Mouse (Mus musculus): ENCODE data around the gene Trim26. TPM values are rescaled to one million over a fixed set of nuclear protein-coding genes. Genes with fewer than 3 reads are reported as not detected.
"Not testable (repeated sequence)": the region's sequence is repeated elsewhere in the genome, so short reads cannot be mapped to it uniquely, and the experiment has no call there.

Trim26 gene
- polyA plus RNA-seq, 1 experiment from 2014 or later: 48.0 TPM

GRCm38 (mm10) chr17:36890073-36890903, 53.4 kb downstream of the Trim26 start, which contains the start of gene Trim40:
Gene Trim40, minus strand, starts transcription at chr17:36890123.
- Histone ChIP-seq H3K36me3 (no peaks in the 10 kb centered on the region), H3K4me3 (no peak within 1 kb of the TSS), H3K27me3 (no peaks in the 10 kb centered on the region; the same call in none of the 2 replicates), H3K4me1 (replicated peaks) (no peaks in the 10 kb centered on the region), H3K9me3 (no peaks in the 10 kb centered on the region), H3K4me2 (no peak within 1 kb of the TSS), H3K27ac (replicated peaks) (no peak within 1 kb of the TSS), H3K9ac (no peak within 1 kb of the TSS)
- ATAC-seq (ENCODE audit: low read depth): no peak
- WGBS: 87% methylated on average over 5 of the region's 5 CpGs

GRCm38 (mm10) chr17:36891496-36891895, 54.6 kb downstream of the Trim26 start:
- H3K27me3 ChIP-seq; H3K9ac ChIP-seq; H3K36me3 ChIP-seq; H3K9me3 ChIP-seq; ATAC-seq (ENCODE audit: low read depth); H3K27ac ChIP-seq (replicated peaks); H3K4me2 ChIP-seq; H3K4me3 ChIP-seq; H3K4me1 ChIP-seq (replicated peaks): not testable (repeated sequence)
- WGBS: 94% methylated on average over 1 of the region's 1 CpGs

- WGBS: 16% methylated on average over 2 of the region's 2 CpGs
- no peak overlapping the region for H3K4me2 ChIP-seq
- no peaks in the 10 kb centered on the region for H3K9me3 ChIP-seq
- no peaks in the 10 kb centered on the region for H3K36me3 ChIP-seq
- ATAC-seq (ENCODE audit: low read depth): peak; percentile 47; the same call in 1 of the 2 replicates
- no peaks in the 10 kb centered on the region for H3K4me1 ChIP-seq (replicated peaks)
- no peak overlapping the region for H3K4me3 ChIP-seq
- no peak overlapping the region for H3K9ac ChIP-seq
- H3K27me3 ChIP-seq: no peaks in the 10 kb centered on the region; the same call in none of the 2 replicates
- H3K27ac ChIP-seq (replicated peaks): no peak overlapping the region
These were observed 55.4 kb downstream of the Trim26 start for GRCm38 (mm10) chr17:36892362-36892761.

GRCm38 (mm10) chr17:36893387-36893786, 56.5 kb downstream of the Trim26 start:
- Histone ChIP-seq H3K9ac (no peak overlapping the region), H3K27me3 (no peaks in the 10 kb centered on the region; the same call in none of the 2 replicates), H3K36me3 (no peaks in the 10 kb centered on the region), H3K9me3 (no peaks in the 10 kb centered on the region), H3K4me1 (replicated peaks) (no peaks in the 10 kb centered on the region), H3K4me3 (no peak overlapping the region), H3K27ac (replicated peaks) (no peak overlapping the region), H3K4me2 (no peak overlapping the region)
- ATAC-seq (ENCODE audit: low read depth): no peak
- 83% methylated on average over 5 of the region's 5 CpGs for WGBS

GRCm38 (mm10) chr17:36896583-36896982, 59.6 kb downstream of the Trim26 start:
- no peak overlapping the region for H3K27ac ChIP-seq (replicated peaks)
- H3K9me3 ChIP-seq: no peaks in the 10 kb centered on the region
- no peak overlapping the region for H3K4me2 ChIP-seq
- H3K9ac ChIP-seq: no peak overlapping the region
- H3K27me3 ChIP-seq: no peaks in the 10 kb centered on the region; the same call in 1 of the 2 replicates
- H3K4me3 ChIP-seq: no peak overlapping the region
- H3K4me1 ChIP-seq (replicated peaks): no peaks in the 10 kb centered on the region
- 77% methylated on average over 1 of the region's 1 CpGs for WGBS
- no peaks in the 10 kb centered on the region for H3K36me3 ChIP-seq
- no peak for ATAC-seq (ENCODE audit: low read depth)

- Histone ChIP-seq H3K4me2 (no peak overlapping the region), H3K27ac (replicated peaks) (no peak overlapping the region), H3K4me1 (replicated peaks) (no peaks in the 10 kb centered on the region), H3K4me3 (no peak overlapping the region), H3K9me3 (no peaks in the 10 kb centered on the region), H3K27me3 (no peaks in the 10 kb centered on the region), H3K36me3 (no peaks in the 10 kb centered on the region), H3K9ac (no peak overlapping the region)
- ATAC-seq (ENCODE audit: low read depth): no peak
These were observed 60.1 kb downstream of the Trim26 start for GRCm38 (mm10) chr17:36897065-36897464.

GRCm38 (mm10) chr17:36897552-36898205, 60.7 kb downstream of the Trim26 start, which contains the start of gene Trim31:
Gene Trim31, plus strand, starts transcription at chr17:36898118.
- H3K4me1 ChIP-seq (replicated peaks): no peaks in the 10 kb centered on the region
- no peak for ATAC-seq (ENCODE audit: low read depth)
- 71% methylated on average over 6 of the region's 6 CpGs for WGBS
- no peak within 1 kb of the TSS for H3K9ac ChIP-seq
- no peak within 1 kb of the TSS for H3K4me3 ChIP-seq
- H3K9me3 ChIP-seq: no peaks in the 10 kb centered on the region
- H3K27ac ChIP-seq (replicated peaks): no peak within 1 kb of the TSS
- no peak within 1 kb of the TSS for H3K4me2 ChIP-seq
- no peaks in the 10 kb centered on the region for H3K36me3 ChIP-seq
- H3K27me3 ChIP-seq: no peaks in the 10 kb centered on the region

GRCm38 (mm10) chr17:36899376-36899775, 62.4 kb downstream of the Trim26 start:
- ATAC-seq (ENCODE audit: low read depth): no peak
- no peaks in the 10 kb centered on the region for H3K27me3 ChIP-seq
- H3K9me3 ChIP-seq: no peaks in the 10 kb centered on the region
- H3K27ac ChIP-seq (replicated peaks): no peak overlapping the region
- no peak overlapping the region for H3K4me3 ChIP-seq
- WGBS: 91% methylated on average over 4 of the region's 4 CpGs
- no peak overlapping the region for H3K4me2 ChIP-seq
- no peaks in the 10 kb centered on the region for H3K4me1 ChIP-seq (replicated peaks)
- no peak overlapping the region for H3K9ac ChIP-seq
- H3K36me3 ChIP-seq: no peaks in the 10 kb centered on the region

GRCm38 (mm10) chr17:36900001-36900400, 63.1 kb downstream of the Trim26 start:
- 82% methylated on average over 5 of the region's 5 CpGs for WGBS
- Histone ChIP-seq H3K9me3 (no peaks in the 10 kb centered on the region), H3K36me3 (no peaks in the 10 kb centered on the region), H3K27me3 (no peaks in the 10 kb centered on the region), H3K4me1 (replicated peaks) (no peaks in the 10 kb centered on the region), H3K4me3 (no peak overlapping the region), H3K9ac (no peak overlapping the region), H3K27ac (replicated peaks) (no peak overlapping the region), H3K4me2 (no peak overlapping the region)
- no peak for ATAC-seq (ENCODE audit: low read depth)

GRCm38 (mm10) chr17:36900691-36901090, 63.8 kb downstream of the Trim26 start:
- Histone ChIP-seq H3K4me2 (no peak overlapping the region), H3K4me3 (no peak overlapping the region), H3K9ac (no peak overlapping the region), H3K9me3 (no peaks in the 10 kb centered on the region), H3K27me3 (no peaks in the 10 kb centered on the region), H3K4me1 (replicated peaks) (no peaks in the 10 kb centered on the region), H3K27ac (replicated peaks) (no peak overlapping the region), H3K36me3 (no peaks in the 10 kb centered on the region)
- 42% methylated on average over 1 of the region's 1 CpGs for WGBS
- ATAC-seq (ENCODE audit: low read depth): no peak

GRCm38 (mm10) chr17:36903651-36904050, 66.7 kb downstream of the Trim26 start:
- Histone ChIP-seq H3K9ac (no peak overlapping the region), H3K4me3 (no peak overlapping the region)
- no peak for ATAC-seq (ENCODE audit: low read depth)

GRCm38 (mm10) chr17:36908235-36908634, 71.3 kb downstream of the Trim26 start:
- H3K4me3 ChIP-seq: no peak overlapping the region
- H3K4me2 ChIP-seq: no peak overlapping the region
- no peaks in the 10 kb centered on the region for H3K9me3 ChIP-seq
- WGBS: 58% methylated on average over 1 of the region's 1 CpGs
- H3K27me3 ChIP-seq: no peaks in the 10 kb centered on the region
- no peak overlapping the region for H3K27ac ChIP-seq (replicated peaks)
- H3K36me3 ChIP-seq: no peaks in the 10 kb centered on the region
- no peak overlapping the region for H3K9ac ChIP-seq
- H3K4me1 ChIP-seq (replicated peaks): no peaks in the 10 kb centered on the region
- ATAC-seq (ENCODE audit: low read depth): no peak

More at GRCm38 (mm10) chr17:36903651-36904050, 66.7 kb downstream of the Trim26 start:
- H3K27me3 ChIP-seq: no peaks in the 10 kb centered on the region
- H3K27ac ChIP-seq (replicated peaks): no peak overlapping the region
- 80% methylated on average over 3 of the region's 3 CpGs for WGBS
- H3K4me1 ChIP-seq (replicated peaks): no peaks in the 10 kb centered on the region
- H3K36me3 ChIP-seq: no peaks in the 10 kb centered on the region
- no peaks in the 10 kb centered on the region for H3K9me3 ChIP-seq
- H3K4me2 ChIP-seq: no peak overlapping the region
